Mouse (Mus musculus) kidney, adult 2 months (tissue): ENCODE results near the gene Nmrk1. TPM values are rescaled to one million over a fixed set of nuclear protein-coding genes. Genes with fewer than 3 reads are reported as not detected.

Source experiments
- DNase-seq: peaks from one replicate; pipeline ENCODE4 v3.0.0; 2021
- H3K27ac ChIP-seq: fragments of 200-500 bp; 2 replicates; pipeline ENCODE4 v1.5.1; 2012; ENCODE audit warnings: low read depth, low read length, control low read depth, inconsistent platforms; ENCODE audit not compliant: insufficient read depth
- H3K27me3 ChIP-seq: fragments of 200-500 bp; replicated peaks from 2 replicates; pipeline ENCODE4 v1.6.1; 2012; ENCODE audit warnings: mild to moderate bottlenecking, moderate library complexity, low read length, inconsistent platforms; ENCODE audit not compliant: control insufficient read depth, insufficient read depth
- H3K36me3 ChIP-seq: fragments of 200-500 bp; 2 replicates; pipeline ENCODE4 v1.6.1; 2012; ENCODE audit warnings: mild to moderate bottlenecking, moderate library complexity, low read length, inconsistent platforms; ENCODE audit not compliant: control insufficient read depth, insufficient read depth
- H3K4me1 ChIP-seq: fragments of 200-500 bp; 2 replicates; pipeline ENCODE4 v1.6.1; 2011; ENCODE audit warnings: low read length; ENCODE audit not compliant: control insufficient read depth, insufficient read depth
- H3K4me3 ChIP-seq: fragments of 200-500 bp; 2 replicates; pipeline ENCODE4 v1.5.1; 2011; ENCODE audit warnings: mild to moderate bottlenecking, low read depth, low read length, control low read depth; ENCODE audit not compliant: insufficient read depth
- CTCF ChIP-seq: fragments of 200-500 bp; conservative IDR thresholded peaks from 2 replicates; pipeline ENCODE4 v1.5.1; 2011; ENCODE audit warnings: low read depth, mild to moderate bottlenecking, control low read depth, low read length, moderate library complexity, mixed read lengths; ENCODE audit not compliant: insufficient read depth, insufficient read length
- POLR2A ChIP-seq: fragments of 200-500 bp; IDR thresholded peaks from one replicate; pipeline ENCODE4 v1.6.1; 2011; ENCODE audit warnings: low read depth, low read length, control low read depth
- WGBS: fragments of 180-500 bp; shearing (Covaris S2); methylation state at CpG from one replicate; pipeline ENCODE4 v1.1.7; 2018; 5-methylcytosine and 5-hydroxymethylcytosine counted together
- polyA plus RNA-seq: library from polyadenylated mRNA; depleted of rRNA; stranded (reverse); fragments of >200 nt; gene quantifications from 2 replicates; pipeline ENCODE4 v1.2.3, GENCODE M21; 2012

The Nmrk1 gene
- polyA plus RNA-seq, 1 experiment = 78.6 TPM

DNA sequence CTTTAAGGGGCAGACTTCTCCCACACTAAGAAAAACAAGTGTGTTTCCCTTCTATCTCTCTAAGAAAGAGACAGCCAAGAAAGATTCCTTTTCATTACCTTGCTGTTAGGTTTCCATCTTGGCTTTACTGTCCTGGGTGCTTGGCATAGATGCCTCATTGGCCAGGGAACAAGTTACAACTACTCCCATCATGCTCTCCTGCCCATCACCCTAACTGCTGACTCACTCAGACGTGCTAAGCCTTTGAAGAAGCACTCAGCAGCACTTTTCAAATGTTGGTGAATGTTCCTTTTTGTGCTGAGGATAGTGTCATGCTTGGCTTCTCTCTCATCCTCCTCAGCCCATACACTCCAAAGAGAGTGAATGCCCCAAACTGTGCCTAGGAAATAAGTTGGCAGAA, 29.9 kb downstream of the Nmrk1 start:
- Histone ChIP-seq H3K27me3 (no peaks in the 10 kb centered on the region), H3K27ac (no peak overlapping the region), H3K4me1 (0 out of 2 replicates have a peak, but pooled peaks cover 2% of the 10 kb centered on the region), H3K4me3 (no peak overlapping the region), H3K36me3 (no peaks in the 10 kb centered on the region)
- no peak for DNase-seq
- TF ChIP-seq CTCF (no peak), POLR2A (no peak)
- WGBS = 40% methylated on average over 1 of the region's 1 CpGs

DNA sequence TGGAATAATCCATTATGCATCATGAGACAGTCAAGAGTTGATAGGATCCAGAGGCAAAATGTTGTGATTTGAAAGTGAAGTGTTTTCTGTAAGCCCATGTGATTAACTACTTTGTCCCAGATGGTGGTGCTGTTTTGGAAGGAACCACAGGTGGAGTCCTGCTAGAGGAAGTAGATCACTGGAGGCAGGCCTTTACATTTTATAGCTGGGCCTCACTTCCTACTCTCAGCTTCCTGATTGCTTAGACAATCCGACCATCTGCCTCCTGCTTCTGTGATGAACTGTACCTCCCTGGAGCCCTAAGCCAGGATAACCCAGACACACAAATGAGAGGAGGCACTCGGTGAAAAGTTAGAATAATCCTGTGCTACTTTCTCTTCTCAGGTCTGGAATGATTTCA, 32.2 kb downstream of the Nmrk1 start:
- no peaks in the 10 kb centered on the region for H3K36me3 ChIP-seq
- no peak for DNase-seq
- no peak for TF ChIP-seq POLR2A
- no peak for TF ChIP-seq CTCF
- no peak overlapping the region for H3K4me3 ChIP-seq
- H3K27me3 ChIP-seq = no peaks in the 10 kb centered on the region
- WGBS = 60% methylated on average over 2 of the region's 2 CpGs
- H3K27ac ChIP-seq = no peak overlapping the region
- no peaks in the 10 kb centered on the region for H3K4me1 ChIP-seq

DNA sequence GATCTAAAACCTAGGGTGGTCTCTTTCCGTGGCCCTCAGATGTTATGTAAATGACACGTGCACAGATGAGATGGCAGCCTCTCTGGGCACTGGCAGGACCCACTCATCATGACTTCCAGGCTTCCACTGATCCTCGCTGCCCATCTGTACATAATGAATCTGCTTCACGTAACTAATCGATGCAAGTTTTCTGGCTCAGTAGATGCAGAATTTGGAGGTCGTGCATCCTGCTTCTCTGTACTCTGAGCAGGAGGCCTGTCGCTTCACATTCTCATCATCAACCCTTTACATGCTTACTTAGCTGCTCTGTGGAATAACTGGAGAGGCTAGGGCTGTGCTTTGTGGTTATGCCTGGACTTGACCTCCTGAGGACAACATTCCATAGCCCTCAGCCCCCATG, 35.2 kb downstream of the Nmrk1 start:
- DNase-seq = no peak

GRCm38 (mm10) chr19:18669551-18669950, 37.8 kb downstream of the Nmrk1 start:
- no peak overlapping the region for H3K27ac ChIP-seq
- no peak overlapping the region for H3K4me3 ChIP-seq
- peaks cover 9% of the 10 kb centered on the region; the same call in 1 of the 2 replicates for H3K4me1 ChIP-seq
- no peak for DNase-seq
- H3K27me3 ChIP-seq = no peaks in the 10 kb centered on the region
- no peaks in the 10 kb centered on the region for H3K36me3 ChIP-seq
- WGBS = 94% methylated on average over 7 of the region's 7 CpGs
- no peak for TF ChIP-seq POLR2A
- TF ChIP-seq CTCF = no peak

More for the DNA sequence above, 35.2 kb downstream of the Nmrk1 start:
- H3K4me3 ChIP-seq = no peak overlapping the region
- peaks cover 9% of the 10 kb centered on the region; the same call in 1 of the 2 replicates for H3K4me1 ChIP-seq
- TF ChIP-seq CTCF (no peak), POLR2A (no peak)
- no peaks in the 10 kb centered on the region for H3K36me3 ChIP-seq
- no peak overlapping the region for H3K27ac ChIP-seq
- H3K27me3 ChIP-seq = no peaks in the 10 kb centered on the region
- 92% methylated on average over 7 of the region's 7 CpGs for WGBS

DNA sequence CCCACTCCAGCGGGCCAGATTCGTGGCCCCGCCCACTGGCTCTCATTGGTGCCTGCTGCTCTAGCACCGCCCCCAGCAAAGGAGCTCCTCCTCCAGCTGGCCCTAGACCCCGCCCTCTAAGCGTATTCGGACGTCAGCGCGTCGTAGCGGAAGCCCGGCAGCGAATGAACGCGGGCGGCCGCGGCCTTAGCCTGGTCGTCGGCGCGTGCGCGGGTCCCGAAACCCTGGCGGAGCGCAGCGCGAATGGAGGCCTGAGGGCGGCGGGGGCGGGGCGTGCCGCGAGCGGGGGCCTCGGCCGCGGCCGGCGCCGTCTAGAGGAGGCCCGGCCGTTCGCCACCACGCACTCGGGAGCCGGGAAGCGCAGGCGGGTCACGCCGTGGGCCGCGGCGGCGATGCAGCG, 38.9 kb downstream of the Nmrk1 start, which contains the start of gene Carnmt1:
TSS of gene Carnmt1 (plus strand) at position 157 of the 400 bp plus-strand sequence.
- peak within 1 kb of the TSS; percentile 72 for H3K27ac ChIP-seq
- peak within 1 kb of the TSS; percentile 58 for H3K4me3 ChIP-seq
- no peaks in the 10 kb centered on the region for H3K27me3 ChIP-seq
- peaks cover 9% of the 10 kb centered on the region; the same call in 1 of the 2 replicates for H3K4me1 ChIP-seq
- TF ChIP-seq CTCF = no peak
- no peak for TF ChIP-seq POLR2A
- no peaks in the 10 kb centered on the region for H3K36me3 ChIP-seq
- under 1% methylated on average over 58 of the region's 58 CpGs for WGBS
- DNase-seq = peak; percentile 99

DNA sequence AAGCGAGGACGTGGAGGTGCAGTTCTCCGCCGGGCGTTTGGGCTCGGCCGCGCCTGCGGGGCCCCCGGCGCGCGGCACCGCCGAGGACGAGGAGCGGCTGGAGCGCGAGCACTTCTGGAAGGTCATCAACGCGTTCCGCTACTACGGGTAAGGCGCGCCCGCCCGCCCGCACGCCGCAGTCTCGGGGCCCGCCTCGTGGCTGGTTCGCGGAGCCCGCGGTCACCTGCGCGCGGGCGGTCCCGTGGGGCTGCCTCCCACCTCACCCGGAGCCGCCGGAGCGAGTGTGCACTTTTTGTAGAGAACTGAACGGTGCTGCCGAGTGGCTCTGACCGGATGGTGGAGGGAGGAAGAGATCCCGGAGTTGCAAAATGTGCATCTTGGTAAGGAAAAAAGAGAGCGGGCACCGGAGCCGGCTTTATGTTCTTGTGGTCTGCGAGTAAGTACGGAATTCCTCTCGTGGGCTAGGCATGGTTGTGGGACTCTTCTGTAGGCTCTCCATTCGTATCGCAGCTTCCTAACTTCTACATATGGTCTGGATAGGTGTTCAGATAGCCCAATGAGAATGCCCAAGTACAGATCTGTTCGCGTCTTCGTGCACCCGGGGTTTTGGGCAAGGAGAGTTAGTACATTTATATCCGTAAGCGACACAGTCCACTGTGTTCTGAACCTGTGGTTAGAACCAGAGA, 39.4 kb downstream of the Nmrk1 start:
- no peak for TF ChIP-seq CTCF
- no peak for TF ChIP-seq POLR2A
- Histone ChIP-seq H3K27me3 (no peaks in the 10 kb centered on the region), H3K4me3 (peak overlapping the region; percentile 58), H3K4me1 (peaks cover 9% of the 10 kb centered on the region; the same call in 1 of the 2 replicates), H3K36me3 (no peaks in the 10 kb centered on the region), H3K27ac (peak overlapping the region; percentile 63)
- WGBS = under 1% methylated on average over 60 of the region's 64 CpGs
- peak; percentile 43 for DNase-seq

DNA sequence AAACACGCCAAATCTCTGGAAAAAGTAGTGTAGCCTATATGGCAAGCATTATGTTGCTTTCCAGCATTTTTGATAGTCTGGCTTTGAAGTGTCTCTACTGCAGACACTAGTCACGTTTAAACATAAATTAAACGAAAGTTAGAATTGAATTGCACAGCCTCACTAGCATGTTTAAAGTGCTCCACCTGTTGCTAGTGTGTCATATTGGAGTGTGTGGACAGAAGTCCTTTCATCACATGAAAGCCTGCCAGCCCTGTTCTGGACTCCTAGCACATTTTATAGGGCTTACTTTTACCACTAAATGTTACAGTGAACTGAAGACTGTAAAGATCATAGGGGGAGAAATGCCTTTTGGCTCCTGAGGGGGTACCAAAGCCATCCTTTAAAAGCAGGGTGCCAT, 40.7 kb downstream of the Nmrk1 start:
- no peak for DNase-seq
- H3K4me1 ChIP-seq = peaks cover 9% of the 10 kb centered on the region; the same call in 1 of the 2 replicates
- H3K36me3 ChIP-seq = no peaks in the 10 kb centered on the region
- no peak overlapping the region for H3K27ac ChIP-seq
- H3K4me3 ChIP-seq = no peak overlapping the region
- 74% methylated on average over 3 of the region's 3 CpGs for WGBS
- no peaks in the 10 kb centered on the region for H3K27me3 ChIP-seq
- TF ChIP-seq POLR2A = no peak
- TF ChIP-seq CTCF = no peak
